In the genomic region with DNA sequence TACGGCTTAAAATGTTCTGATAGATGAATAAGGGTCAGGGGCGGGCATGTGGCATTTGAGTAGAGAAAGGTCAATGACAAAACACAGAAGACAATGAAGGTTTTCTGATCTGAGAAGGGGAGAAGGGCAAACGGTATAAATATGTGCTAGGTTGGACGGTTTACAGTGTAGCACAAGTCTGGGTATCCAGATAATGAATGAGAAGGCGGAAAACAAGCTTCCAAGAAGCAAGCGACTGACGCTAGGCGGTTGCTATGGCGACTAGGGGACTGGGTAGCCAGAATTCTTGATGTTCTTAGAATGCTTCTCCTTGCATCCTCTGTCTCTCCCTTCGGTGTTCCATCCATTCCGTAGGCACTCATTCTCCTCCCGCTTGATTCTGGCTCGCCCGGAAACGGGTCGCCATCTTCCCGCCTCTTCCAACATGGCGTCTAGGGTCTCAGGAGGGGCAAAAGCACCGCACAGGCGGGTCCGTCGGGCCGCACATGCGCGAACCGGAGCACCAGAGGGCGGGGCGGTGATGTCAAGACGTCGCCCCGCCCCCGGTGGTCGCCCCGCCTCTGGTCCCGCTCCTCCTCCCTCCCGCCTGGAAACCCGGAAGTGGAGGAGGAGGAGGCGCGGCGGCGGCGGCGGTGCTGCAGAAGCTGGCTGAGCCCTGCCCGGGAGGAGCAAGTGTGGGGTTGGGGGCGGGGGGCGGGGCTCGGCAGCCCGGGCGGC, we compare ENCODE assay signal across 8 mouse cellular contexts. TPM values are rescaled to one million over a fixed set of nuclear protein-coding genes. Genes with fewer than 3 reads are reported as not detected.
DNase-seq lines count a peak whose midpoint lies in the region; ATAC-seq lines count a peak whose summit lies in the region.

A gene (plus strand): TSS at position 600 of the 717 bp plus-strand sequence.

- H3K27ac ChIP-seq in hindbrain, embryonic 12.5 days = peak within 1 kb of the TSS; percentile 90

- peak within 1 kb of the TSS; percentile 67 for H3K4me3 ChIP-seq in hindbrain, embryonic 12.5 days

- H3K27me3 ChIP-seq in hindbrain, embryonic 12.5 days = no peaks in the 10 kb centered on the region; the same call in 1 of the 2 replicates

- ATAC-seq in hindbrain, embryonic 12.5 days (ENCODE audit: low FRiP score) = peak; percentile 97

- H3K4me2 ChIP-seq in hindbrain, embryonic 12.5 days (replicated peaks) = peak within 1 kb of the TSS; percentile 71

- peaks cover 12% of the 10 kb centered on the region for H3K4me1 ChIP-seq in hindbrain, embryonic 12.5 days

- no peaks in the 10 kb centered on the region for H3K9me3 ChIP-seq in hindbrain, embryonic 12.5 days (replicated peaks)

- peak within 1 kb of the TSS; percentile 80 for H3K9ac ChIP-seq in hindbrain, embryonic 12.5 days

- 5% methylated on average over 48 of the region's 49 CpGs for WGBS in hindbrain, embryonic 12.5 days

- no peaks in the 10 kb centered on the region for H3K36me3 ChIP-seq in hindbrain, embryonic 12.5 days

- peak; percentile 99 for DNase-seq in NIH3T3 (ENCODE audit: low read depth)
- DNase-seq in cerebellum, postnatal 10 days = peak; percentile 100
- peak; percentile 97 to 98 for DNase-seq in frontal cortex, postnatal 10 days (ENCODE audit: low spot score in 2 of 2)
- peak; percentile 96 to 99 for DNase-seq in layer of hippocampus, postnatal 14 days (ENCODE audit: low spot score in 2 of 2)
- peak; percentile 99 for DNase-seq in lung, postnatal 14 days
- peak; percentile 86 for DNase-seq in retina, adult 2 months (ENCODE audit: low read depth, low spot score)
- DNase-seq in thymus, postnatal 36 days = peak; percentile 97

RNA-seq across cellular contexts. Expression of the gene that starts here (rescaled TPM):
- 25.9 and 28.2 TPM in 2 replicates for polyA plus RNA-seq in hindbrain, embryonic 12.5 days (2016; fragmentation: Nextera tagmentation; extraction: Ambion mirVana)
- total RNA-seq in layer of hippocampus, postnatal 14 days (2021) = 10 to 100 TPM; 72.4 to 74.7 TPM

Comparison
In these comparisons a context has a peak if more than half of its experiments do, and no peak if none do; other contexts are left out.
1. Peak in every context shown above with its lines: DNase-seq, ATAC-seq, H3K4me3 ChIP-seq and H3K27ac ChIP-seq.